Mouse (Mus musculus): ENCODE data around the gene Fstl4.

GRCm38 (mm10) chr11:53099322-53099721 is 334.9 kb downstream of the Fstl4 start:
- TF ChIP-seq CHD2 (IDR thresholded peaks at IDR 0.05; ENCODE audit: low read depth, low read length) (no peak), ZC3H11A (IDR thresholded peaks at IDR 0.05; ENCODE audit: borderline replicate concordance, low read depth, low read length) (no peak), ZNF384 (IDR thresholded peaks at IDR 0.05; ENCODE audit: low read depth, low read length) (no peak), MAFK (IDR thresholded peaks at IDR 0.05; ENCODE audit: insufficient read depth, low read depth, low read length) (no peak)

Data from ES-E14 (cell line).